7 mouse cellular contexts compared by ENCODE assay signal in genomic region chr13:18717185-18717584, GRCm38 (mm10). TPM values are rescaled to one million over a fixed set of nuclear protein-coding genes. Genes with fewer than 3 reads are reported as not detected.
DNase-seq lines count a peak whose midpoint lies in the region; ATAC-seq lines count a peak whose summit lies in the region.

Vps41 (plus strand) TSS chr13:18717286.

- H3K27ac ChIP-seq in embryonic facial prominence, embryonic 12.5 days: no peak within 1 kb of the TSS
- H3K27ac ChIP-seq in limb, embryonic 11.5 days (replicated peaks; ENCODE audit: low read depth, low read length): no peak within 1 kb of the TSS
- 0 out of 2 replicates have a peak within 1 kb of the TSS, but pooled peaks have one; percentile 41 for H3K27ac ChIP-seq in midbrain, embryonic 14.5 days (replicated peaks; ENCODE audit: low read depth, low read length)

- 0 out of 2 replicates have a peak, but pooled peaks cover 3% of the 10 kb centered on the region for H3K4me1 ChIP-seq in embryonic facial prominence, embryonic 12.5 days
- no peaks in the 10 kb centered on the region for H3K4me1 ChIP-seq in limb, embryonic 11.5 days (ENCODE audit: control insufficient read depth, insufficient read depth, low read length)
- peaks cover 5% of the 10 kb centered on the region for H3K4me1 ChIP-seq in midbrain, embryonic 14.5 days (ENCODE audit: control insufficient read depth, insufficient read depth, low read length)

- no peaks in the 10 kb centered on the region for H3K9me3 ChIP-seq in embryonic facial prominence, embryonic 12.5 days
- no peaks in the 10 kb centered on the region for H3K9me3 ChIP-seq in limb, embryonic 11.5 days (ENCODE audit: control insufficient read depth, low read length)
- H3K9me3 ChIP-seq in midbrain, embryonic 14.5 days (ENCODE audit: control insufficient read depth, low read length): no peaks in the 10 kb centered on the region

- peak; percentile 57 for DNase-seq in adrenal gland, postnatal 25 days
- DNase-seq in heart, adult 11 months: peak; percentile 98
- peak; percentile 82 for DNase-seq in kidney, adult 18-20 months
- peak; percentile 79 for DNase-seq in limb, embryonic 11.5 days (ENCODE audit: low spot score)
- peak; percentile 93 for DNase-seq in midbrain, embryonic 14.5 days
- DNase-seq in spleen, adult 18-20 months: peak; percentile 55 to 66

- no peaks in the 10 kb centered on the region for H3K36me3 ChIP-seq in embryonic facial prominence, embryonic 12.5 days
- no peaks in the 10 kb centered on the region for H3K36me3 ChIP-seq in limb, embryonic 11.5 days (ENCODE audit: control insufficient read depth, insufficient read depth, low read length)
- H3K36me3 ChIP-seq in midbrain, embryonic 14.5 days (ENCODE audit: control insufficient read depth, insufficient read depth, low read length): no peaks in the 10 kb centered on the region

- no peaks in the 10 kb centered on the region for H3K27me3 ChIP-seq in embryonic facial prominence, embryonic 12.5 days
- H3K27me3 ChIP-seq in limb, embryonic 11.5 days (ENCODE audit: control insufficient read depth, insufficient read depth, low read length): no peaks in the 10 kb centered on the region
- no peaks in the 10 kb centered on the region for H3K27me3 ChIP-seq in midbrain, embryonic 14.5 days (ENCODE audit: control insufficient read depth, insufficient read depth, low read length)

- WGBS in embryonic facial prominence, embryonic 12.5 days: under 1% methylated on average over 21 of the region's 21 CpGs
- WGBS in limb, embryonic 11.5 days: under 1% methylated on average over 21 of the region's 21 CpGs
- WGBS in midbrain, embryonic 14.5 days: under 1% methylated on average over 21 of the region's 21 CpGs

- peak within 1 kb of the TSS; percentile 68 for H3K9ac ChIP-seq in embryonic facial prominence, embryonic 12.5 days
- H3K9ac ChIP-seq in limb, embryonic 11.5 days (ENCODE audit: low read length): peak within 1 kb of the TSS; percentile 70
- H3K9ac ChIP-seq in midbrain, embryonic 14.5 days (replicated peaks; ENCODE audit: low read length): peak within 1 kb of the TSS; percentile 77

- peak; percentile 98 for ATAC-seq in embryonic facial prominence, embryonic 12.5 days (ENCODE audit: insufficient number of reproducible peaks, insufficient read depth, low FRiP score, low TSS enrichment)
- ATAC-seq in limb, embryonic 11.5 days (ENCODE audit: insufficient number of reproducible peaks, low FRiP score, low TSS enrichment, low read depth): peak; percentile 97
- peak; percentile 99 for ATAC-seq in midbrain, embryonic 14.5 days (ENCODE audit: low FRiP score, low TSS enrichment)

- peak within 1 kb of the TSS; percentile 83 for H3K4me3 ChIP-seq in embryonic facial prominence, embryonic 12.5 days
- H3K4me3 ChIP-seq in limb, embryonic 11.5 days (ENCODE audit: low read depth, low read length): peak within 1 kb of the TSS; percentile 81
- peak within 1 kb of the TSS; percentile 79 for H3K4me3 ChIP-seq in midbrain, embryonic 14.5 days (replicated peaks; ENCODE audit: low read depth, low read length)

- peak within 1 kb of the TSS; percentile 53 for H3K4me2 ChIP-seq in embryonic facial prominence, embryonic 12.5 days (replicated peaks)
- H3K4me2 ChIP-seq in limb, embryonic 11.5 days (ENCODE audit: low read depth, severe bottlenecking): peak within 1 kb of the TSS; percentile 48
- peak within 1 kb of the TSS; percentile 56 for H3K4me2 ChIP-seq in midbrain, embryonic 14.5 days (ENCODE audit: low read length)

RNA-seq across cellular contexts. Expression of gene Vps41, which starts in this region (rescaled TPM):
- 81.2 and 86.9 TPM in 2 replicates for total RNA-seq in adrenal gland, postnatal 25 days (2021)
- polyA plus RNA-seq in embryonic facial prominence, embryonic 12.5 days (2016; fragmentation: Nextera tagmentation; extraction: Ambion mirVana): 78.2 and 78.8 TPM in 2 replicates
- polyA plus RNA-seq in limb, embryonic 11.5 days (2014; fragmentation: Nextera tagmentation; extraction: Ambion mirVana): 70.0 and 70.4 TPM in 2 replicates
- polyA plus RNA-seq in midbrain, embryonic 14.5 days (2014; fragmentation: Nextera tagmentation; extraction: Ambion mirVana): 120 and 144 TPM in 2 replicates
